ENCODE assay signal across 19 mouse cellular contexts in the genomic region with DNA sequence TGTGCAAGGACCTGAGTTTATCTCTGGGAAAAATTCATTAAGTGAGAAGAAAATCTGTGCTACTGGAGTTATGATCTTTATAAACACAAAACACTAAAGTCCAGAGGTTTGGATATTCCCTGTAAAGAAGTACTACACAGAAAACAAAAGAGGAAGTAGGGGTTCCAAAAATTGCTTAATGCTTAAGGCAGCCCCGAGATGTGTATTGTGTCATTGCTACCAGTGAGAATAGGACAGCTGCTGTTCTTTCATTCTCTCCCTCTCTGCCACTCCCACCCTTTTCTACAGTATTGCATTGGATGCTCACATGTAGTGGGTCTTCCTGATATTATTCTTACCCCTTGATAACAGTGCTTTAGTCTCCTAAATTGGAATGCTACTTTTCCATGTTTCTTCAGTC.
"Had no signal": no experiment of that assay in that cellular context is flagged by ENCODE, and none has a peak within 500 bp of the region (broad histone marks: within the 10 kb centered on the region; RNA-seq: fewer than 3 reads in every experiment).

No protein-coding gene starts in this region.

- H3K4me3 ChIP-seq: limb, embryonic 12.5 days; limb, embryonic 15.5 days; lung, embryonic 15.5 days; midbrain, embryonic 12.5 days; midbrain, embryonic 15.5 days; myocyte; neural tube, embryonic 13.5 days had no signal

- H3K27ac ChIP-seq: limb, embryonic 12.5 days; limb, embryonic 15.5 days; liver, embryonic 14.5 days; lung, embryonic 15.5 days; midbrain, embryonic 12.5 days; midbrain, embryonic 15.5 days; neural tube, embryonic 13.5 days had no signal

- H3K27me3 ChIP-seq: limb, embryonic 12.5 days; limb, embryonic 15.5 days; lung, embryonic 15.5 days; midbrain, embryonic 12.5 days; midbrain, embryonic 15.5 days; neural tube, embryonic 13.5 days had no signal

- ATAC-seq: liver, postnatal 0 days; midbrain, embryonic 15.5 days had no signal

- H3K4me1 ChIP-seq: limb, embryonic 15.5 days; lung, embryonic 15.5 days; midbrain, embryonic 12.5 days; midbrain, embryonic 15.5 days; neural tube, embryonic 13.5 days had no signal

- H3K9me3 ChIP-seq: limb, embryonic 12.5 days; limb, embryonic 15.5 days; lung, embryonic 15.5 days; midbrain, embryonic 12.5 days; midbrain, embryonic 15.5 days; neural tube, embryonic 13.5 days had no signal

- H3K4me2 ChIP-seq: limb, embryonic 12.5 days; limb, embryonic 15.5 days; liver, embryonic 11.5 days; lung, embryonic 15.5 days; midbrain, embryonic 12.5 days; midbrain, embryonic 15.5 days; neural tube, embryonic 13.5 days had no signal

- H3K9ac ChIP-seq: limb, embryonic 12.5 days; limb, embryonic 15.5 days; liver, embryonic 14.5 days; liver, postnatal 0 days; lung, embryonic 15.5 days; midbrain, embryonic 12.5 days; midbrain, embryonic 15.5 days; neural tube, embryonic 13.5 days had no signal

- H3K36me3 ChIP-seq: limb, embryonic 12.5 days; limb, embryonic 15.5 days; lung, embryonic 15.5 days; midbrain, embryonic 12.5 days; midbrain, embryonic 15.5 days; neural tube, embryonic 13.5 days had no signal

- DNase-seq: kidney, adult 18-20 months; kidney, adult 9 months; kidney, postnatal 14 days; kidney, postnatal 4 days; left cerebral cortex, postnatal 4 days; liver, postnatal 0 days; lung, postnatal 14 days; right cerebral cortex, postnatal 14 days; right cerebral cortex, postnatal 4 days; thymus, postnatal 25 days had no signal
